Mouse (Mus musculus) mature B cell (primary cell): ENCODE measurements around the gene Heatr4.
"Not testable (repeated sequence)": the region's sequence is repeated elsewhere in the genome, so short reads cannot be mapped to it uniquely, and the experiment has no call there.

Experiments
- in situ Hi-C: fragments of 300-500 bp; cut with MboI; formaldehyde crosslinking; loops from 2 replicates; pipeline ENCODE4 v1.14.3; 2019

Heatr4 gene

DNA sequence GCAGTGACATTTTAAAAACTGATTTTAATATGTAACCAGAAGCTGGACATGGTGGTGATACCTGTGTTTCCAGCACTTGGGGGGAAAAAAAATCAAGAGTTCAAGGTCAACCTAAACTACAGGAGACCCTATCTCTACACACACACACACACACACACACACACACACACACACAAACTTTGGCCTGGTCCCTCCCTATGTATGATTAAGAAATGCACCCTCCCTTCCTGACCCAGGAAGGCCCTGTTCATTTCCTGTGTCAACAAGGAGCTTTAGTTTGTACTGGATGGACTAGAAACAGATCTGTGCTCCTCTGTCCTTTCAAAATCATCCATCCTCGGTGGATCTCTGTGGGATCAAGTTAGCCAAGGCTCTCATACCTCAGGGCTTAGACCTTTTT lies 46.1 kb downstream of the Heatr4 start:
- in situ Hi-C loops = not testable (repeated sequence)

DNA sequence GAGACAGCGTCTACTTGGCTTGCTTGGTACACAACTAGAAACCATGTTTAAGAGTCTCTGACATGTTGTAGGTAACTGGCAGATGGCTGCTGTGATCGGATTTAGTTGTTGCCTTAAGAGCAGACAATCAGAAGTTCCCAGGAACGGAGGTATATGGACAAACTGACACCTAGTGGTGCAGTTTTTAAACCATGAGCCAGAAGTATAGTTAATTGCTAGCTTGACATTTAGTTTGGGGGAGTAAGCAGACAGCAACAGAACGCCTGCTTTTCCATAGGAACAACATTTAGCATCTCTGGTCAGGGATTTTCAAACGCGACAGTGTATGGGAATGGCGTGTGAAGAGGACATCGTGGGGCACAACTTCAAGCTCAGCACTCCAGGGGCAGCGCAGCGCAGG lies 47.1 kb downstream of the Heatr4 start:
- in situ Hi-C loops = no loop called here

DNA sequence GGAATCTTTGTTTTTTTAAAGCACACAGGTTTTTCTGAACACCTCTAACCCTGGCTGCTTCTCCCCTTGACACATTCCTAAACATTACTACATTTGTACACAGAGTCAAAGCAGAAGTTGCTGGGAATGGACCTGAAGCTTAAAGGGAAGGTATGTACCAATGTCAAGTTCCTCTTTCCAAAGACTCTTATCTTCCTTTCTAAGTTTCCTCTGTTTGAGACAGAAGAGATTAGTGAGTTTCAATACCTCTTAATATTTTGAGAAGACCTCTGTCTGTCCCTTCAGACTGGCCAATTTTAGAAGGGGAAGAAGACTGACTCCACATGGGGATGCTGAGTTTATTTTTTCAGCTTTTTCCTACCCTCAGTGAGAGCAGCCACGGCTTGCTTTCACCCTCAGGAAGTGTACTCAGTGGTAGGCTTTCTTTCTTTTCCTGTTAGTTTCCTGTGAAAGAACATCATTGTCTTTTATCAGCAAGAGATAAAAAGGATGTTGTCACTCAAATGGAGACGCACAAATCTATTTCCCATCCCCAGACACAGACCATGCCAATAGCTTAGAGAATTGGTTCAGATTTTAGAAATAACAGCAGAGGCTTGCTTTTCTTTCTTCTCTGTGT lies 55.4 kb downstream of the Heatr4 start:
- in situ Hi-C loops = no loop called here

DNA sequence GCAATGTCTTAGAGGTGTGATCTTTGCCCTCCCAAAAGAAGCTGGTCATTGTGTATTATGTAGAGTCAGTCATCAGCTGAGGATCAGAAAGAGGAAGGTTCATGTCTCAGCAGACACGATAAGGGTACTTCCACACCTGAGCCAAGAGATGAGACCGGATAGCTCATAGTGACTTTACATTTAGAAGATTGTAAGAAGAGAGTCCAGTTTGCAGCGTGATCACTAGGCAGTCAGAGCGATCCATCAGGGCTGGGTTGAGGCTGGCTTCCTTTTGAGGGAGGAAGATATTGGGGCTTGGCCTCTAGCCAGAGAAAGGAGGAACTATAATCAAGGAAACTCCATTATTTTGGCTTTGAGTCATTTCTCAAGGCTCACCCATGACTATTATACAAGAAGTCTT lies 56.9 kb downstream of the Heatr4 start:
- in situ Hi-C loops = no loop called here

DNA sequence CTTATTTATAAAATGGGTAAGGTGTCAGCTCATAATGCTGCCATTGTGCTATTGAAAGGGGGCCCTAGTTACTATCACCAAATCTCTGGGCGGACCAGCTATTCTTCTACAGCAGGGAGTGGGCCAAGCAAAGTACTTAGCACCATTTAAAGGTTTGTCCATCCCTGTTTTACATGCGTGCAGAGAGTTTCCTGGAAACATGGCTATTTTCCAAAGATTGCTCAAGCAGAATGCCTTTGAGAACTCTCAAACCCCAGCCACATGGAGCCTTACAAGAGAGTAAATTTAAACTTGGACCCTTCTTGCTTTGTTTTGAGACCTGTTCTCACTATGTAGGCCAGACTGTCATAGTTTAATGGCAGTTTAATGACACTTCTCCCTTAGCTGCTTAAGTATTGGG lies 58.6 kb downstream of the Heatr4 start:
- in situ Hi-C loops = no loop called here

DNA sequence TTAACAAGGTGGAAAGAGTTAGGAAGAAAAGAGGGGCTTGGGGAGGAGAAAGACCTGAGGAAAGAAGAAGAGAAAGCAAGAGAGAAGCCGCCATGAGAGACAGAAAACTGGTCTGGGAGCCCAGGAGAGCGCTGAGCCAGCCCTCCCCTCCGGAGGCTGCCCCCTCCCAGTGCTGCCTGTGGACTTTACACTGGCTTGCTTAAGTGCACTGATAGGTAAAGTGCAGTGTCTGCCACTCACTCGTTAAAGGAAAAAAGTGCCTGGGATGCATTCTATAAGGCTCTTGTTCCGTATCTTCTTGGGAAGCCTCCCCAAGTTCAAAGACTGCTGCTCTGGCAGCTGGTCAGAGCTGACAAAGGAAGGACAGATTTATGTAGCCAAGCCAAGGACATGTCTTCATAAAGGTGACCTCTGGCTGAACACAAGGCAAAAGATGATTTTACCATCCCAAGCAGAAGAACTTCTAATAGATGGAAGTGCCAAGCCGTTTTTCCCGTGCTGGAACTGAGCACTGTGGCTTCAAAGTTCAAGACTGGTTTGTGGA lies 59.4 kb downstream of the Heatr4 start:
- in situ Hi-C loops = no loop called here

DNA sequence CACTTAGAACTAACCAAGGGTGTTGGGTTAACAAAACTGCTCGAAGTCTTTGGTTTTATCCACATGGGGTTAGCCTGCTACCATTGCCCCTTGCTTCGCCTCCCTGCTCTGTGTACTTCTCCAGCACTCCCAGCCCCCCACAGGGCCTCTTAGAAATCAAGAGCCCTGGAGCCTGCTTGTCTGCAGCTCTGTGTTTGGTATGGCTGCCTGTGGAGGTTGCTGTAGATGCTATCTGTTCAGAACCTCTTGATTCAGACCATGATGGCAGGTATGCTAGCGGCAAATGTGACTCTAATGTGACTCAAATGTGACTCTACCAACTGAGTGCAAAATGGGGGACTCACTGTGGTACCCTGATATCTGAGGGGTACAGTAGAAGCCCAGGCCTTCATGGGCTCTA lies 60.3 kb downstream of the Heatr4 start:
- in situ Hi-C loops = no loop called here

DNA sequence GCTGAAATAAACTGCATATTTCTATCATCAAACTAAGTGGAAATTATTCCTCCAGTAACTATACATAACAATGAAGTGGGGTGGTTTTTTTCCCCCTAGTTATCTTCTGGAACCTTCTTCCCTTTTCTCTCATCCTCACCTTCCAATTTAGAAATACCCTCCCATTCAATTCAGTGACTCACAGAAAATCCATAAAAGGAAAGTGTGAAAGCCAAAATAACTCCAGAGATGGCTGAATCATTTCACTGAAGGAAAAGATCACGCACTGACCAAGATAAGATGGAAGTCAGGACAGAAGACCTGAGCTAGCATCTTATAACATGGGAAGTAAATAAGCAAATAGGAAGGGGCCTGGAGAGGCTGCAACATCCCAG lies 61.2 kb downstream of the Heatr4 start:
- in situ Hi-C loops = no loop called here

DNA sequence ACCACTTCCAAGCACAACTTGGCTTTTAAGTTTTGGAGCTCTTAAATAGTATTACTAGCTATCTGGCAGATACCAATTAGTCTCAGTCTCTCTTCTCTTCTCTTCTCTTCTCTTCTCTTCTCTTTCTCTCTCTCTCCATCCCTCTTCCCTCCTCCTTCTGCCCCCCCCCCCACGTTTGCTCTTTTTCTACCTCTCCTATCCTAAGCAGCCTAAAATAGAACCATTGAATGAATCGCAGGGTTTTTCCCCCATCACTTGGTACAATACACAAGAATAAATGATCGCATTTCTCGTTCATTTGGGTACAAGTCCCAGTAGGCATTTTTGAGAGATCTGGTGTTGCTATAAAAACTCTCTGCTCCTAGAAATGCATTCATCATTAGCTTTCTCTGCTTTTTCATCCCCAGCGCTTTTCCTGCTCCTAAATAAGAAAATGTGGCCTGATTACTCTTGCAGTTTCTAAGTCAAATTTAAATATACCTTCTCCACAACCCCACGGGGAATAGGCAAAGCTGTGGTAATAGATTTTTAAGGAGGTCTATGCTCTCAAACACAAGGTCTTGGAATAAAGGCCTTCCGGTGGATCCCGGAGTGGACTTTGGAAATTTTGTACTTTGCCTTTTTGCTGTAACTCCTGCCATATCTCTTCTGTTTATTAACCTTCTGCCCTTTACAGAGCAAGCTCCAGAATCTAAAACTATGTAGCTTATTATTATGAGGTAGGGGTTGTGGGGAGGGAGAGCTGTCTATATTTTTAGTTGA lies 61.7 kb downstream of the Heatr4 start:
- in situ Hi-C loops = no loop called here

DNA sequence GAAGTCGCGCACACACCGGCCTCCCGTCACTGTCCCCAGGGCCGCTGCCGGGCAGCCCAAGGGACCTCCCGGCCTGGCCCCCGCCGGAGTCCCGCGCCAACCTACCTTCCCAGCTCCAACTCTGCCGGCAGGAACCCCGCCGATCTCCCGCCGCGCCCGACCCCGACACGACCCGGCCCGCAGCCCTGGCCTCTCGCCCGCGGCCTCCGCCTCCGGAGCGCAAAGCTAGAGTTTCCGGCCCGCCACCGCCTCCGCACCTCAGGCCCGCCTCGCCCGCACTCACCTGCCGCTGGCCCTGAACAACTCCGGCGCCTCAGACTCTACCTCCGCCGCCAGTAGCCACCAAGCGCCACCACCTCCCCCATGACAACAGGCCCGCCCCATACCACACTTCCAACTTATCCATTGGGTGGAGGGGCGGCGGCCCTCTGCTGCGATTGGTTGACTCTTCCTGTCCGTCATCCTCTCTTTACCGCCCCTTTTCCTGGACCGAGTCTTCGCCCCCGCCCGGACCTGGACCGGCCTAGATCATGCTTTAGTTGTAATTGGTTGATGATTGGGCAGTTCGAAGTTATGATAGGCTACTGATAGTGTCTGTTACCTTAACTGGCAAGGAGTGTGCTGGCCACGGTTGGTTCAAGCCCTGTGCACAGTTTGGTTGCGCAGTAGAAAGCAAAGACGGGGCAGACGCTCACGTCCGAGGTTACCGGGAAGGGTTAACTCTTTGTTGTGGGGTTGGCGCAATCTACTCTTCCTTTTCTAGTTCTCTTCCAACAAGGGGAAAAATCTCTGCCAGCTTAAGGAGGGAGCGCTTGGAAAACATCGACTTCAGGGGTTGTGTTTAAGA lies 62.9 kb downstream of the Heatr4 start, which contains the start of gene Numb:
Gene Numb, minus strand, starts transcription at position 400 of the 847 bp plus-strand sequence.
- in situ Hi-C loops = no loop called here

DNA sequence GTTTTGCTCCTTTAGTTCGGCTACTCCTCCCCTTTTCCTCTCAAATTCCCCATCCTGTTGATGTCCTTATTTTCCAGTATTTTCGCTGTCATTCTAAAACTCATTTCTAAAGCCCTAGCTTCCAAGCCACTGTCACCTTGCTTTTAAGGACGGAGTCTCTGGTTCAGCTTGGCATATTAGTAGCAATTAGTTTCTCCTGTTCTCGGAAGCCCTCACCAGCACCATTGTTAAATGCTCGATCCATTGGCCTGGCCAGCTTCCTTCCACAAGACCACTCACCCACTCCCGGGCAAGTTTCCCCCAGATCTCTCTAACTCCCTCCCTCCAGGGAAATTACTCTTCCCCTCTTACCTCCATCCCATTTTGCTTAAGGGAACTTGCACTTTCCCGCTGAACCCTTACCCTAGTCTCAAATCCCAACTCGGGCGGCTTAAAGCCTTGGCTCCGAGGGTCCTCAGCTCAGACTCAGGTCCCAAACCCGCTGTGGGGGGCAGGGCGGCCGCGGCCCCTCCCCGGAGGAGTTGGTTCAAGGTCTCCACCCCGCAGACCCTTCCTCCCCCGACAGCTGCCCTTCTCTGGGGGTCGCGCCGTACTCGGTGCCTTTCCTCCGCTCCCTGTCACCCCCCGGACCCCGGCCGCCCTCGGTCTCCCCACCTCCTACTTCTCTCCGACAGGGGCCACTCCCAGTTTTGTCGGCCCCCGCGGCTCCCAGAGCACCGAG lies 63.8 kb downstream of the Heatr4 start:
- in situ Hi-C loops = no loop called here

DNA sequence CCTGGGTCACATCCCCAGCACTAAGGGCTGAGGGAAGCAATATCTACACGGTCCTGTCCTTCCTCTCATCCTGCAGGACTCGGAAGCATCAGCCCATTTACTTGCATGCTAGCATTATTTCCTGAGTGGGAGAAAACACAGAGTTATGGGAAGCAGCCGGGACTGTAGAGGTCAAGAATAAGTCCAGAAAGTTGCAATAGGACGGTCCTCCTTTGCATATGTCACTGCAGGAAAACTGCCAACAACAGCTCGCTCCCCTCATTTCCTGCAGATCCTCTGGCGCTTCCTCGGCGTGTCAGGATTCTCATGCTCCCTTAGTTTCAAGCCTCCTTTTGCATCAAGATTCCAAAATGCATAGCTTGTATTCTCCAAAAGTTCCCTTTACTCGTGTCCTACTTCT lies 67.8 kb downstream of the Heatr4 start:
- in situ Hi-C loops = no loop called here

DNA sequence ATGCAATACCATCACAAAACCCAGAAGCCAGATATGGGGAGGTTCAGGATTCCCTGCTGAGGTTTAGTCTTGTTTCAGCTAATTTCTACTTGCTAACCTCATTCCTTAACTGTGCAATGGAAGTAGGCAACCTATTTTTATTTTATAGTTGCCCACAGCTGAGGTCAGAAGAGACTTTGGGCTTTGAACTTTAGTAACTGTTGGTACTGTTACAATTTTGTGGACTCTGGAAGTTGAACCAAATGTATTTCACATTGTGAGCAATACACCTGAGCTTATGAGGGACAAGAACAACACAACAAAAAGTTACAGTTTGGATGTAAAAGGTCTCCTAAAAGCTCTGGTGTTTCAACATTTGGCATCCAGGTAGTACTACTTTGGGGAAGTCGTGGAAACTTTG lies 69.9 kb downstream of the Heatr4 start:
- in situ Hi-C loops = no loop called here

DNA sequence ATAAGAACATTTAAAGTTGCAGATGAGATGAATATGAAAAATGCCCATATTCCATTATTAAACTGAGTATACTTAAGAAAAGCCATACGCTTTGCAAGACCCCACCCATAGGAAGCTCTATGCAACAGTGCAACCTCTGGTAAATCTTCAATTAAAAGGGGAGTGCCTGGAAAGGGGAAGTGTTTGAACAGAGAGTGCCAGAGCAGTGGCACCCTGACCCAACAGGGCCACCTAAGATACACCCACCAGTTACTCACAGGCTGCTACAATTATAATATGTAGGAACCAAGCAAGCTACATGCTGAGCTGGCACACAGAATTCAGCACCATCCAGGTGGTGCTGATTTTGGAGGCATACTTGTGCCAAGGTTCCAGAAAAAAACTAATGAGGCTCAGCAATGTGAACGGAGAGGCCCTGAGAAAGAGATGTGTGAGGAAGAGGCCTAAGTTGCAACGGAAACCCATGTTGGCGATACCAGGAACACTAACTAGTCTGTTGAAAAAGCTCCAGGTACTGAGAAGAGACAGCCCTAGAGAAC lies 70.4 kb downstream of the Heatr4 start:
- in situ Hi-C loops = no loop called here

DNA sequence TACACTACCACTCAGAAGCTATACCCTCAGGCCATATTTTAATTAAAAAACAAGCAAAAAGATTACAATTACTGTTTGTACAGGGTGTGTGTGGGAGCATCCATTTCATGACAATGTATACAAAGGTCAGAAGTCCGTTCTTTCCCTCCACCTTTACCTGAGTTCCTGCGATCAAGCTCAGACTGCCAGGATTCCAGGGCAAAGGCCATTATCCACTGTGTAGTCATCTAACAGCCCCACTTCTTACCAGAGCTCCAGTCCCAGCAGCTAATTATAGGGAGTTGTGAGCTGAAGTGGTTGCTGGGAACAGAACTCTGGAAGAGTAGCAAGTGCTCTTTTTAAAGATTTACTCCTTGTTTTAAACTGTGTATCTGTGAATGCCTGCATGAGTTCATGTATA lies 74.2 kb downstream of the Heatr4 start:
- in situ Hi-C loops = no loop called here
